Mouse (Mus musculus) gastrocnemius, postnatal 36 days (tissue): ENCODE results near the gene Ints4. TPM values are rescaled to one million over a fixed set of nuclear protein-coding genes. Genes with fewer than 3 reads are reported as not detected.
"Not testable (repeated sequence)": the region's sequence is repeated elsewhere in the genome, so short reads cannot be mapped to it uniquely, and the experiment has no call there.

Source experiments
- DNase-seq, 2 experiments: peaks; one replicate each; pipeline ENCODE4 v3.0.0; 2022
- intact Hi-C: fragments of 180-260 bp; cut with DNase I; formaldehyde crosslinking; loops from one replicate; pipeline ENCODE4 v1.15.1; 2025
- long read RNA-seq, 2 experiments: library from polyadenylated mRNA; stranded (forward); transcript quantifications; one replicate each; pipeline ENCODE4 v2.0.0; 2021
- total RNA-seq, 2 experiments: library from RNA; stranded (reverse); gene quantifications; 2 replicates each; pipeline ENCODE4 v1.2.3; 2021

Ints4 gene
- total RNA-seq = 10 to 100 TPM; 21.6 to 23.2 TPM
- long read RNA-seq, experiment 1, partial matches to known transcripts = 2 of 6 reads
- long read RNA-seq, experiment 1, other reads (novel, unspliced or antisense) = 1 of 6 reads
- long read RNA-seq, experiment 2, transcript Ints4-201 (23 exons, 3,240 nt) = major isoform, 10 of 18 reads
- long read RNA-seq, experiment 2, partial matches to known transcripts = 3 of 18 reads
- long read RNA-seq, experiment 2, other reads (novel, unspliced or antisense) = 5 of 18 reads

DNA sequence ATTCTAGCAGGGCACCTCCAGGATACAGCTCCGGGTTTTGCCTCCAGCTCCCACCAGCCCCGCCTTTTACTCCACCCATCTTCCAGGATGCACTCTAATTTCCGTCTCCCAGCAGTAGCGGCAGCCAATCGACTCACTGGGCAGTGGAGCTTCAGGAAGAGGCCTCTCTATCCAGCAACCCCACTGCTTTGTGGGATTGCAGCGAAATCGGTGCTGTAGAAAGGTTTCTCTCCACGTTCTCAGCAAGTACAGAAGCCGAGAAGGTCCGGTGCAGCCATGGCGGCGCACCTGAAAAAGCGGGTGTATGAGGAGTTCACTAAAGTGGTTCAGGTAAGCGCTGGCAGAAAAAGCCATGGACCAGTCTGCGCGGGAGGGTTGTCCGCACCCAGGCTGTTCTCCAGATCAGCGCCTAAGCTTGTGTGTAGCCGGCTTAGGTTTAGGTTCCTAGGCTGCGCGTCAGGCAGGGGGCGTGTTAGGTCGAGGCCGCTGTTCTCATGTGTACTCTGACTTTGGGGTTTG is at the start of gene Ints4:
TSS of gene Ints4 (plus strand) at position 136 of the 519 bp plus-strand sequence.
- intact Hi-C loops = loop anchor here (2.0 kb wide), 1 partner anchor 98 kb away; the partner anchor contains the start of genes Aamdc and Rsf1
- peak; percentile 78 to 90 for DNase-seq

DNA sequence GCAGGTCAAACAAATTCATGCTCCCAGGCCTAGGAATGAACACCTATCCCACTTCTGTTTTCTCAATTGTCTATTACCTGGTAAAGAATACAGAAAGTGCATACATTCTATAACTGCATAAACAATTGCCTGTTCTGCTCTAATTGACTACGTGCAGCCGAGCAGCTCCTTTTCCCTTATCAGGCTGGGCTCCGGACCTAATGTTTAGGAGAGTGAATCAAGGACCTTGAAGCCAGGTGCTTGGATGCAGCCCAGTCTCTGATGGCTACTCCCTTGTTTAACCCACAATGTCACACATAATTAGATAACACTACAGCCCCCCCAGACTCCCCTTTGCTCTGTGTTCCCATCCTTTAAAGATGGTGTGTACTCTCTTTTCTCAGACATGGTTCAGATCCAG is 47.2 kb upstream of the Ints4 start:
- DNase-seq, intact Hi-C loops: not testable (repeated sequence)

DNA sequence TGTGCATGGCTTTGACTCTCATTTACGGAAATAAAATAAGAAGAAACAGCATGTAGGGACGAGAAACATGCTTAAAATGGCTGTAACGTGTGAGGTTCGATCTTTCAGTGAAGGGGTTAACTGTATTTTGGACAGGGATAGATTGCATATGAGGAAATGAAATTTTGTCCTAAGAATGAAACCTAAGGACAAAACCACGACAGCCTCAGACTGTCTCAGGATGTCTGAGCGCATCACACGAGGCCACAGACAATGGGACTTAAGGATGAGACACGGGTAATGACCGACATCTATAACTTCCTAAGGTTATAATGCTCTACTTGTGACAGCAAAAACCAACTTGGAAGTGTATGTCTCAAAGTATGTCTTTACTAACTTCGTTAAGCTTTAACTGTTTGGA is 46.2 kb upstream of the Ints4 start:
- no peak for DNase-seq
- intact Hi-C loops = no loop called here

DNA sequence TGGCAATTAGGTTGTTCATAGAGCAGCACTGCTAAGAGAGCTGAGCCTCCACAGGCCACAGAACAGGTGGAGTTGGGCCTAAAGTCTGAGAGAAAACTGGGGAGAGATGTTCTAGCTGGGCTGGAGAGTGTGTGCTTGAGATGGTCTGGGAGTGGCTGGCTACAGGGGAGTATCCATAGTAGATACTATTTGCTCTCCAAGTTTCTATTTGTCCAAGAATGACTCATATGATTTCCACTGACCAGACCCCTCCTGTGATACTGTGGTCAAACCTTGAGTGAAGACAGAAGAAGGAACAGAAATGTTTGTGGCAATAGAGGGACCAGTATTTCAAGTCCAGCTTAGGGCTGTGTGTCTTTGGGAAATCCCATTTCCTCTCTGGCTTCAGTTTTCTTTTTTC is 41.8 kb upstream of the Ints4 start:
- intact Hi-C loops = no loop called here
- DNase-seq = no peak

DNA sequence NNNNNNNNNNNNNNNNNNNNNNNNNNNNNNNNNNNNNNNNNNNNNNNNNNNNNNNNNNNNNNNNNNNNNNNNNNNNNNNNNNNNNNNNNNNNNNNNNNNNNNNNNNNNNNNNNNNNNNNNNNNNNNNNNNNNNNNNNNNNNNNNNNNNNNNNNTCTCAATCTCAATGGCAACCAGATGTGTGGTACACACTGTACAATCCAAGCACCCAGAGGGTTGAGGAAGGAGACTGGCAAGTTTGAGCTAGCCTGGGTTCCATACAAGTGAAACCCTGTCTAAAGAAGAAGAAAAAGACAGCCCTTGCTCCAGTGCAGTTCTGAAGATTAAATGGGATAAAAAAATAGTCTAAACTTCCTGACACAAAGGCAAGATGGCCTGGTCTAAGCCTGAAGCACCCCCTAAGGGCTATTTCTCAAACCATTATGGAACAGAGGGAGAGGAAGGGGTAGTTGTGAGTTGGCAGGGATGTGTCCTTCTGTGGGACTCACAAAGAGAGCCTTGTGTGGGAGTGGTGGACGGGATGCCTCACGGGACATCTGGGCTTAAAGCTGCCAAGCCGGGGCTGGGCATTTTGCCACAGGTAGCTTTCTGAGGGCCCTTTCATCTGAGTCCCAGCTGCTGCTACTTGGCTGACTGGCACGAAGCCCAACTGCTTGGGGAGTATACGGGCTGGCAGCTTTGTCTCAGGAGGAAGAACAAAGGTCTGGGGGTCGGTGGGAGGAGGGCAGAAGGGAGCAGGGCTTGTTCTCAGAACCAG is 34.4 kb upstream of the Ints4 start:
- intact Hi-C loops = no loop called here
- peak; percentile 43 to 54 for DNase-seq

DNA sequence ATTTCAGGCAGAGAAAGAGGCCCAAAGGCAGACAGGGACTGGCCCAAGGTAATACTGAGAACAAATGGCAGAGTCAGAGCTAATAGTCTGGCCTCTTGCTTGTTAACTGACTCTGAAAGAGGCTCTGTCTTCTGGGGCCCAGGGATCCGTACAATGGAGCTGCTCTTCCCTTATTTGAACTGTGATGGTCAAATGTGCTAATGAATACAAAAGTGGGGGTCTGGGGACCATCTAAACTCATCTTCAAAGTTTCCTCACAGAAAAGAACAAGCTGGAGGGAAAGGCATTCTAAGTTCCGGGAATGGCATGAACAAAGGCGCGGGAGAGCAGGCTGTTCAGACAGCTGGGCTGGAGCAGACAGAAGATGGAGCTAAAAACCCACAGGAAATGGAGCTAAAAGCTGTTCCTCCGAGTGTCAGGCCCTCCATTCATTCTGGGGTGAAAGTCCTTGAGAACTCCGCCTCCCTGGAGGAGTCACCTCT is 33.7 kb upstream of the Ints4 start:
- intact Hi-C loops = no loop called here
- no peak for DNase-seq

DNA sequence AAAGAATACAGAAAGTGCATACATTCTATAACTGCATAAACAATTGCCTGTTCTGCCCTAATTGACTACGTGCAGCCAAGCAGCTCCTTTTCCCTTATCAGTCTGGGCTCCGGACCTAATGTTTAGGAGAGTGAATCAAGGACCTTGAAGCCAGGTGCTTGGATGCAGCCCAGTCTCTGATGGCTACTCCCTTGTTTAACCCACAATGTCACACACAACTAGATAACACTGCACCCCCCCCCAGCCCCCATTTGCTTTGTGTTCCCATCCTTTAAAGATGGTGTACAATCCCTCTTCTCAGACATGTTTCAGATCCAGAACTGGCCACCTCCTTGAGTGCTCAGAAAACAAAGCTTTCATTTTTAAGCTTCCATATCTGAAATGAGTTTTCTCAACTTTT is 29.7 kb upstream of the Ints4 start, which contains the start of gene Kctd14:
TSS of gene Kctd14 (plus strand) at position 301 of the 400 bp plus-strand sequence.
- DNase-seq, intact Hi-C loops: not testable (repeated sequence)

DNA sequence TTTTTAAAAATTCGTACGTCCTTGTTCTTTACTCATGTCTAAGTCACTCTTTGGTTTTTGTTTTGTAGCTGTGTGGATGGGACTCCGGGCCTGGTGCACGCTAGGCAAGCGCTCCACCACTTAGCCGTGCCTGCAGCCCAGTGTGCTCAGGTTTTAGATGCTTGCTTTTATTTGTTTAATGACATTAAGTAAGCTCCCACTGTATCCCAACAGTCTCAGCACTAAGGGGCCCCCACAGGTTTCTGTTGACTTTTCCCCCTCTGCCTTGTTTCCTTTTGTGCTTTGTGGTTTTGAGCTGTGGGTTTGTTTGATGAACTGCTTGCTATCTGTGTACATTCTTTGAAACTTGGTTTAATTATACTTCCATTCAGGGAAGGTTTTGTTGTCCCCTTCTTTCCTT is 28.6 kb upstream of the Ints4 start:
- no peak for DNase-seq
- intact Hi-C loops = no loop called here

DNA sequence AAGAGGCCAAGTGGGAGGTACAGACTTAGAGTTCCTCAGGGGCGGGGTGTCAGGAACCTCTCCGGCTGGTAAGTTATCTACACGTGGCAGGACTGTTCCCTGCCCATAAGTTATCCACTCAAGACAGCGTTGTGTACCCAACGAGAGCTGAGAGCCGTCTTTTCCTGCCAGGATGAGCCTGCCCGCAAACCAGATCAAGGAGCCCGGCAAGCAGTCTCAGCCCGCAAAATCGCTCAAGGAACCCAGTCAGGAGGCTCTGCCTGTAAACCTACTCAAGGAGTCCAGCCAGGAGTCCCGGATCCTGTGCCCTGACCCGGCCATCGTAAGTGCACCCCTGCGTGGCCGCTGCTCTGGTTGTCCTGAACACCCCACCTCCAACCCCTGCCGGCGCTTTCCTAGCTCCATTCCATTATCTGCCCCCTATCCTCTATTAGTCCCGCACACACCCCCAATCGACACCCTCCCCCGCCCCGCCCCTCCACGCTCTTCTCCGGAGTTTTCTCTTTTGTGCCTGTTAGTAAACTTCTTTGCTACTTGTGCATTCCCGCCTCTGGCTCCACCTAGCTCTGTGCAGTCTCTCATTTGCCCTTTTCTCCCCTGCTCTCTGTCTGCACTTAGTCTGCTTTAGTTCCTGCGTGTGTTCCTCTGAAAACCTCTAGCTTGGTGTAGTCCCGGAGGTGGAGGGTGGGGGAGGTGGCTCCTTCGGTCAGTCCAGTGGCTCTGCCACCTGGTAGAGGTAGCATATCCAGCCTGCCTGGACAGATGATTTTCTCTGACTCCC is 27.4 kb upstream of the Ints4 start:
- no peak for DNase-seq
- intact Hi-C loops = no loop called here

DNA sequence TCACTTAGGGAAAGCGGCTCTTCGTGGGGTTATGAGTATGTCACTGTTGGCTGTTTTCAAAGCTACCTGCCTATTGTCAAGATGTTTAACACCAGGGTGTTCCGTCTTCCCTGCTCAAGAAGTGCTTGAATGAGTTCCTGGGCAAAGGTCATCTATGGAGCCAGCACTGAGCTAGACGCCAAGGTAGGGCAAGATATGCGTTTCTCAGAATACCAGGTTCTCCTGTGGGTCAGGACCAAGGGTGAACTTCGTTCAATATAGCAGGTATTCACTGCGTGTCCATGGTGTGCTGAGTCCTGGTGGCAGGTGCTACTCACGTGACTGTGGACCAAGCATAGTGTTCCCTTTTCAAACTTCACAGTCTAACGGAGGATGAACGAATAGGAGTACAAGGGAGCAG is 26.0 kb upstream of the Ints4 start:
- no peak for DNase-seq
- intact Hi-C loops = no loop called here

DNA sequence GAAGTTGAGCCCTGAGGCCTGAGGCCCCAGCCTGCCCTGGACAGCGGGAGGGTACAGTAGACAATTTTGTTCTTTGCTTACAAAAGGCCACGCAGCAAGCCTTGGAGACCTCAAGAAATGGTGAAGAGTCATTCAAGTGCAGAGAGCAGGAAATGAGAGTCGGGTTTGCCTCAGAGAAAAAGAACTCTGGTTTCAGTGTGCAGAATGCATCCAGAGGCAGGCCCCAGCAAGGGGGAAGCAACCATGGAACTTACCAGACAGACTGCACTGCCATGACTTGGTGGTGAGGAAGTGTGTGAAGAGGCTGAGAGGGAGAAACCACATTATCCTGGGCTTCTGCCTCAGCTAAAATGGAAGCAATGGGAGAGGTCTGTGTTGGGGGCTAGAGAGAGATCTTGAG is 25.2 kb upstream of the Ints4 start:
- intact Hi-C loops = no loop called here
- DNase-seq = no peak

DNA sequence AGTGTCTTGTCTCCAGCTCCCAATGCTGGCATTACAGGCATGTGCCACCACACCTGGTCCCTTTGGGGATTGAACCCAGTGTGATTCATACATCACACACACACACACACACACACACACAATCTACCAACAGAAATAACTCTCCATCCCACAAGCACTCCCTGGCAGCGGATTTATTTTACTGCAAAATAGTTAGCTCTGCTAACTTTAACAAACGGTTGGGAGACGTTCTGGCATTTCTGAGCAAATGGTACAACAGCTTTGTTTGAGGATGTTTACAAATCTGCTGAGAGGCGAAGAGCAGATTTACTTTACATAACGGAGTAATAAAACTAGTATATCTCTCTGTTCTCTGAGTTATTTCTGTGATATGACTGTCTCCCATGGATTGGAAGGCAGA is 7.8 kb upstream of the Ints4 start:
- no peak for DNase-seq
- intact Hi-C loops = no loop called here

DNA sequence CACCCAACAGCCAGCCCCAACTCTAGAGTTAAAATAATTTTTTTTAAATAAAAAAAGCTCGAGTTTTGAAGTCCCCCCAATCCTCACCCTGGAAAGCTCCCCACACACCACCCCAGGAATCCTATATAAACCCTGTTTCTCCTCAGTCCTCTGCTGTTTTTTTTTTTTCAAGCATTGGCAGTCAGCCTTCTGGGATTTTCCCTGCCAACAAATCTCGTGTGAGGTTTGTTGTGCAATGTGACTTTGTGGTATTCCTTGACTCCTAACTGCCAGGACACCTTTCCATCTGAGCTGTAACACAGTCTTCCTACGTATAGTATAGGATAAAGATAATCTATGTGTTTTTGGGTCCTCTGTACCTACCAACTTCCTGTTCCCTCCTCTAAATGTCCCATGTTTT is 1.4 kb upstream of the Ints4 start:
- no peak for DNase-seq
- intact Hi-C loops = loop anchor here (5.0 kb wide), 2 partner anchors 52 to 218 kb away; partner anchors contain the start of gene Clns1a

DNA sequence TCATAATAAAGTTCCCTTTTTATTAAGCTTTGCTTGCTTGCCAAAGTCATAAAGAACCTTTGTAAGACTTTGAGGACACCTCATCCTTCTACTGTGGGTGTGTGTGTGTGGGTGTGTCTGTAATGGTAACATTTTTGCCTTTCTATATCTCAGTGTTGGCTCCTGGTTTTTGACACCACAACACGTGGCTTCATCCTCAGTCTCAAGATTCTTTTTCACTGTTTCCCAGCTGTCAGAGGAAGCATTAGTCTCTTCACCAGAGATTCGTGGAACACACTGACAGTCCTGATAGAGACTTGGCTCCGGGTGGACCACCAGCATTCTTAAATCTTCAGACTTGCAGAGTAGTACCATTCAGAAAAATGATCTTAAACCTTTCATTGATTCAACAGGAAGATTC is 466 bp upstream of the Ints4 start:
- no peak for DNase-seq
- intact Hi-C loops = loop anchor here (2.0 kb wide), 1 partner anchor 99 kb away; the partner anchor contains the start of genes Aamdc and Rsf1

DNA sequence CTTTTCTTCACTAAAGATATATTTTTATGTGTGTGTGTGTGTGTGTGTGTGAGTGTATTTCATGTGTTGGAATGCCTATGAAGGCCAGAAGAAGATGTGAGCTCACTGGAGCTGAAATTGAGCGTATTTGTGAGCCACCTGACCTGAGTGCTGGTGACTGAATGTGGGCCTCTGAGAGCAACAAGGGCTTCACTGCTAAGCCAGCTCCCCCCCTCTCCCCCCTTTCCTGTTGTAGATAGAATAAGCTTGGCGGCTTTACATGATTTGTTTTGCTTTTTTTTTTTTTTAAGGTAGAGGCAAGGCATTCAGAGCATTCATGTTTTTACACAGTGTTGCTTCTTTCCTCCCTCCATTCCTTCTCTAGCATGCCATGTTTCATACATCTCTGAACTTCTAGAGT is 2.6 kb downstream of the Ints4 start:
- intact Hi-C loops = no loop called here
- DNase-seq = no peak

DNA sequence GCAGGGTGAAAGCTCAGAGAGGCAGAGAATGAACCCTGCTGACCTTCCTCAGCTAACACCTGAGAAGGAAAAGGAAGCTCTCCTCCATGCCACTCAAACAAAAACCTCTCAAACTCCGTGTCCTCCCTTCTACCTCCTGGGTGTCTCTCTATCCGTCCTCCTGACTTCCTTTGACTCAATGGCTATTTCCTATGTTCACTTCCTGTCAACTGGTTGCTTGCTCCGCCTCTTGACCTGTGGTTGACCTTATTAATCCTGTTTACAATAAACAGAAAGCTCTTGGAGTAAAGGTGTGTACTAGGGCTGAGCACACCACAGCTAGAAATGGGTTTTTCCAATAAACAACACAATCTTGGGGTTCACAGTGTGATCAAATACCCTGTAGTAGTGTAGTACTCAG is 10.4 kb downstream of the Ints4 start:
- DNase-seq = no peak
- intact Hi-C loops = no loop called here

DNA sequence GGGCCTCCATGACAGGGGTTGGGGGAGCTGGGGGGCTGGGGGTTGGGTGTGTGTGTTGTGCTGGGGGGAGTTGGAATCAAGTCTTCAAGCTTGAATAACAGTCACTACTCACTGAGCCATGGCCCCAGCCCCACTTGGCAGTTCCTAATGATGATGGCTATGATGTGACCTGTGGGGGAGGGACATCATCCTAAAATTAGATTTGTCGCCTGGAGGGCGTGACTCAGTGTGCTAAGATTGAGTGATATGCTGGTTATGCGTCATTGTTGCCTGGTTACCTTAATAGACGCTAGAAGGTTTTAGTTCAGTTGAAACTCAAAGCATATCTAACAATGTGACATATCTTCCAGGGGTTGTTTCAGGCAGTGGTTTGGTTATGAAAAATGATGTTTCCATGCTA is 11.7 kb downstream of the Ints4 start:
- DNase-seq = no peak
- intact Hi-C loops = no loop called here

DNA sequence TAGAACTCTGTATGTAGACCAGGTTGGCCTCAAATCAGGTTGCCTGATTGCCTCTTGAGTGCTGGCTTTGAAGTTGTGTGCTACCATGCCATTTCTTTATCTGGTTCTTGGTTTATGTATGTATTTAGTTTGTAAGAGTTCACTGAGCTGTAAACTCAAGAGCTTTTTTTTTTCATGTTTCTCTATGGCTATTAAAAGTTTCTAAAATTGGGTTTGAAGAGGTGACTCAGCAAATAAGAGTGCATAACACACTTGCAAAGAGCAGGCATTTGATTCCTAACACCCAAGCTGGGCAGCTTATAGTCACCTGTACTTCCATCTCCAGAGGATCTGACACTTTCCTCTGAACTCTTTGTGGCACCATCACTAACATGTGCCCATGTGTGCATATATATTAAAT is 14.3 kb downstream of the Ints4 start:
- DNase-seq = no peak
- intact Hi-C loops = no loop called here

DNA sequence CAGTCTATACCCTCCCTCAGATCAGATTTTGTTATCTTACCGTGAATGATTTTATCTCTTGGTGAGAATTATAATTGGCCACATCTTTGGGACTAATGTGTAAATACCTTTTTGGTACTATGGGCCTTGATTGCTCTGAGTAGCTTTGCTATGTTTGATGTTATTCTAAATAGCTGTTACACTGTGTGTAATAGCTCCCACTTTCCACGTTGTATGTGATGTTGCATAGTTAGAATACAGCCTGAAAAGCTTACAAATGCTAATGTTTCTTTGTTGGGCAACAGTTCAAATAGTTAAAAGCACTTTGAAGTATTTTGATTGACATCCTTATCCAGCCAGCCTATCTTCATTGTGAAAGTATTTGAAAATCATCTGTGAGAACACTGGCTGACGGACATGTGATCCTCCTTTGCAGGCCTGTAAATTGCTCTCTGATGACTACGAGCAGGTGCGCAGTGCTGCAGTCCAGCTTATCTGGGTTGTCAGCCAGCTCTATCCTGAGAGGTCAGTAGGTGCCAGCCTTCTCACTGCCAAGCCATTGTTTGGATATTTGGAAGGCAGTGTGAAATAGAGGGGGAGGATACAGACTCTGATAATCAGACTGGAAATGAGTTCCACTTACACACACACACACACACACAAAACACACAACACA is 19.9 kb downstream of the Ints4 start:
- peak in 1 of 2 experiments; percentile 12 for DNase-seq
- intact Hi-C loops = no loop called here

DNA sequence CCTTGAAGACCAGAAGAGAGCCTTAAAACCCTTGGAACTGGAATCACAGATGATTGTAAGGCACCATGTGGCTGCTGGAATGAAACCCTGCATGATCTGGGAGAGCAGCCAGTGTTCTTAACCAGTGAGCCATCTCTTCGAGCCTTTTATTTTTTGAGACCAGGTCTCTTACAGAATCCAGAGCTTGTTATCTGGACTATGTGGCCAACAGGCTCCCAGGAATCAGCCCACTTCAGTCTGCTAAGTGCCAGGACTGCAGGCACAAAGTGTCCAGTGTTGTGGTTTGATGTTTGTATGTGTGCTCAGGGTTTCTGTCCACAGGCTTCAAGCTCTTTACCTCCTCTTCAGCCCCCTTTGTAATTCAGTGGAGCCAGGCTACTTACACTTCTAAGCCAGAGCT is 34.0 kb downstream of the Ints4 start:
- DNase-seq = no peak
- intact Hi-C loops = no loop called here
